Mouse (Mus musculus): Measurements from ENCODE around the gene Rbm12.
"Not testable (repeated sequence)": the region's sequence is repeated elsewhere in the genome, so short reads cannot be mapped to it uniquely, and the experiment has no call there.

The Rbm12 gene

GRCm38 (mm10) chr2:156111358-156112079 lies at the start of gene Rbm12, which contains the start of gene Cpne1:
TSS of gene Rbm12 (minus strand) at chr2:156111978.
TSS of gene Cpne1 (minus strand) at chr2:156111965.
- in situ Hi-C loops (cut with MboI; ENCODE audit: low pct_unique_long_range_greater_than_20kb in 1 of 2, low sequenced_read_pairs in 2 of 2, unreplicated experiment in 1 of 2), result no loop called here

- in situ Hi-C loops (cut with MboI; ENCODE audit: low pct_unique_long_range_greater_than_20kb in 1 of 2, low sequenced_read_pairs in 2 of 2, unreplicated experiment in 1 of 2), result no loop called here
Measured at GRCm38 (mm10) chr2:156151538-156151937, 39.8 kb upstream of the Rbm12 start.

DNA sequence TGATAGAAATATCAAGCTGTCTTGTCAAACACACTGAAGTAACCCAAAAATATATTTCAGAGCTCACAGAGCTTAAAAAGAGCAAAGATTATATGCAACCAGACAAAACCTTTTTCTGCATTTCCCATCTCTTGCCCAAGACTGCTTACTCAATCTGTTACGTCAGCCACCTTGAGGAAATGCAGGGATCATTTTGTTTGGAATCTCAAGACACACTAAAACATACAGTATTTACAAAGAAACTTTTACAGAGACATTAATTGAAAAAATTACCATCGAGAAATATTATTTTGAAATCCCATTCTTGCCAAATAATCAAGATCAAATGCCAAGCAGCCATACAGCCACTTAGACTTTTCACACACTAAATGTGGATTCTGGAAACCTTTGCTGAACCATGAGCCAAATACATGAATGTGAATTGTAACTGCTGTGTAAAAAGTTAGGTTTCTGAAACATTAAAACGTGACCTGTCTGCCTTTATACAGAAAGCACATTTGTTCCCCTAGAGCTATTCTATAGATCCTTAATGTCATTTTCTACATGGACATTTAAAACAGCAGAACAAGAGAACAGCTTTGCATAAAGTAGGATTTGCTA lies 35.6 kb upstream of the Rbm12 start:
- in situ Hi-C loops (cut with MboI; ENCODE audit: low pct_unique_long_range_greater_than_20kb in 1 of 2, low sequenced_read_pairs in 2 of 2, unreplicated experiment in 1 of 2), result no loop called here

GRCm38 (mm10) chr2:156146272-156146989 lies 34.7 kb upstream of the Rbm12 start:
- in situ Hi-C loops (cut with MboI; ENCODE audit: low pct_unique_long_range_greater_than_20kb in 1 of 2, low sequenced_read_pairs in 2 of 2, unreplicated experiment in 1 of 2), result no loop called here

DNA sequence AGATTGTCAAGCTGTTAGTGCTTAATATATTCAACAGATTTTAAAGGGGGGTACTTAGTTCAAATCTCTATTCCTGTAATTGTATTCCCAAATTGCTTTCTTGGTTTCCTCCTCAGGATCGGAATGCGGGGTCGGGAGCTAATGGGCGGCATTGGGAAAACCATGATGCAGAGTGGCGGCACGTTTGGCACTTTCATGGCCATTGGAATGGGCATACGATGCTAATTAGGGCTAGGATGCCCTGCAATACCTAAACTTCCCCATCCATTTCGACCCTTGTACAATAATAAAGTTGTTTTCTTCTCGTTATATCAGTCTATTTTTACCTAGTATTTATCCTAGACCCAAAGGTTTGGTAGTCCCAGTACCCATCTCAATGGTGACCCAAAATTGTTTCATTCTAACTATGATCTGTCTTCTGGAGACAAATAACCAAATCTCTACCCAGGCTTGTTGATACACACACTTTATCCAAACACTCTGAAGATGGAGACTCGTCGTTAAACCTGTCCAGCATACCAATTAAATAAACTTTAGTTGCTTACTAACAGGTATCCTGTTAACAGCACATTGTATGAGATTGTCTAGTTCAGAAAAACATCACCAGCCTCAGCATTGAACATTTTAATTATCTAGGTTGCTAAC lies 33.8 kb upstream of the Rbm12 start:
- in situ Hi-C loops (cut with MboI; ENCODE audit: low pct_unique_long_range_greater_than_20kb in 1 of 2, low sequenced_read_pairs in 2 of 2, unreplicated experiment in 1 of 2), result no loop called here

DNA sequence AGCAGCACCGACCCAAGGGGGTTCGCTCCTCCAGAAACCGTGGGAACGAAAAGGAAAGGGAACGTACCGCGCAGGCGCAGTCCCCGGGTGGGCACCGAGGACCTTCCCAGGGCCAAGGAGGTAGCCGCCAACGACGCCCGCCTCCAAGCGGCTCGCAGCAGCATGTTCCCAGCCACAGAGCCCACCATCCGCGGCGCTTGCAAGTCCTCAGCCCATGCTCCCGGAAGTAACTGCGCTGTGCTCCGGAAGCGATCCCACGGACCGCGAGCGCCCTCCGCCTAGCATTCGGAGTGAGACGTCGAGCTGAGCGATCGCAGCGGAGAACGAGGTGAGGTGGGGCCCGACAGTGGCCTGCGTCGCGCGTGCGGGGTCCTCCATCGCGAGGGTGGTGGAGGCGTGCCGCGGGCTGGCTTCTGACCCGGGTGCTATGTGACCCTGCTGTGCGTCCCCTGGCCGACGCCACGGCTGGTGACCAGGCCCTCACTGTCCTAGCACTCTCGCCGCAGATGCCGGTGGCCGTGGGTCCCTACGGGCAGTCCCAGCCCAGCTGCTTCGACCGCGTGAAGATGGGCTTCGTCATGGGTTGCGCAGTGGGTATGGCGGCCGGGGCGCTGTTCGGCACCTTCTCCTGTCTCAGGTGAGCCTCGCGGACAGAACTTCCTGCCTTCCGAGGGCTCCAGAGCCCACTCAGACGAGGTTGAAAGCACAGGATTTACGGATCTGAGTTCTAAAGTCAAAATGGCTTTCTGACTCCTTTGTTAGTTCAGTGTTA lies 32.4 kb upstream of the Rbm12 start, which contains the start of the genes Romo1 and Nfs1:
Gene Romo1, plus strand, starts transcription at position 87 of the 772 bp plus-strand sequence.
Gene Nfs1, minus strand, starts transcription at position 234 of the 772 bp plus-strand sequence.
- in situ Hi-C loops (cut with MboI; ENCODE audit: low pct_unique_long_range_greater_than_20kb in 1 of 2, low sequenced_read_pairs in 2 of 2, unreplicated experiment in 1 of 2), result no loop called here

- in situ Hi-C loops (cut with MboI; ENCODE audit: low pct_unique_long_range_greater_than_20kb in 1 of 2, low sequenced_read_pairs in 2 of 2, unreplicated experiment in 1 of 2), result no loop called here
Measured at GRCm38 (mm10) chr2:156143367-156143766, 31.6 kb upstream of the Rbm12 start.

- in situ Hi-C loops (cut with MboI; ENCODE audit: low pct_unique_long_range_greater_than_20kb in 1 of 2, low sequenced_read_pairs in 2 of 2, unreplicated experiment in 1 of 2), result no loop called here
Measured at GRCm38 (mm10) chr2:156142820-156143219, 31.0 kb upstream of the Rbm12 start.

GRCm38 (mm10) chr2:156135695-156136094 lies 23.9 kb upstream of the Rbm12 start:
- in situ Hi-C loops (cut with MboI; ENCODE audit: low pct_unique_long_range_greater_than_20kb in 1 of 2, low sequenced_read_pairs in 2 of 2, unreplicated experiment in 1 of 2), result loop anchor here in 1 of 2 experiments (10.0 kb wide), 1 partner anchor 131 kb away; the partner anchor contains the start of genes 6430550D23Rik and Ergic3

DNA sequence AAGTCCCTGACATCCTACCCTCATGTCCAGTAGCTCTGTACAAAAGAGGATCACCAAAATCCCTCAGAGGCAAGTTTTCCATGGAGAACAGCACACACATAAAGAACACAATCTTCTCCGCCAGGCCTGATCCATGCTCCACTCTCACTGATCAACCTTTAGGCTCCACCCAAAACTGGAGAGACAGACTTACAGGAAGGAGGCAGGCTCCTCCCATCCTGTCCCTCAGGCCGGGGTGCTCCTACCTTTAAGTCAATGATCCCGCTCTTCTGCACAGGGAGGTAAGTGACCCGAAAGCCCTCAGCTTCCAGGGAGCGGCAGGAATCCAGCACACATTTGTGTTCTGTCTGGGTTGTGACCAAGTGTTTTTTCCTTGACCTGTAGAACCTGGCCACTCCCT lies 22.4 kb upstream of the Rbm12 start:
- in situ Hi-C loops (cut with MboI; ENCODE audit: low pct_unique_long_range_greater_than_20kb in 1 of 2, low sequenced_read_pairs in 2 of 2, unreplicated experiment in 1 of 2), result loop anchor here in 1 of 2 experiments (10.0 kb wide), 1 partner anchor 129 kb away; the partner anchor contains the start of genes 6430550D23Rik and Ergic3

GRCm38 (mm10) chr2:156126992-156127391 lies 15.2 kb upstream of the Rbm12 start, which contains the start of gene Gm28036:
TSS of gene Gm28036 (minus strand) at chr2:156127092.
- in situ Hi-C loops (cut with MboI; ENCODE audit: low pct_unique_long_range_greater_than_20kb in 1 of 2, low sequenced_read_pairs in 2 of 2, unreplicated experiment in 1 of 2), result no loop called here

- in situ Hi-C loops (cut with MboI; ENCODE audit: low pct_unique_long_range_greater_than_20kb in 1 of 2, low sequenced_read_pairs in 2 of 2, unreplicated experiment in 1 of 2), result no loop called here
Measured at GRCm38 (mm10) chr2:156123731-156124130, 12.0 kb upstream of the Rbm12 start.

DNA sequence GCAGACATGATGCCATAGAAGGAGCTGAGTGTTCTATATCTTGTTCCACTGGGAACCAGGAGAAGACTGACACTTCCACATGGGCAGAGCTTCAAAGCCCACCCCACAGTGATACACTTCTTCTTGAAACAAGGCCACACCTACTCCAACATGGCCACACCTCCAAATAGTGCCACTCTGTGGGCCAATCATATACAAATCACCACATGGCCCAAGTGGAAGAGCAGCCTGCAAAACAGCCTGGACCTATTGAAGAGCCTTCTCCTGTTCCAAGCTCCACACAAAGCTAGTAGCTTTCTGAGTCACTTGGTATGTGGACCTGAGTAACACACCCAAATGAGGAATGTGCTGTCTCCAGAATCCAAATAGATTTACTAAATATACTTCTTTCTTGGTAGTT lies 7.8 kb upstream of the Rbm12 start:
- in situ Hi-C loops (cut with MboI; ENCODE audit: low pct_unique_long_range_greater_than_20kb in 1 of 2, low sequenced_read_pairs in 2 of 2, unreplicated experiment in 1 of 2), result no loop called here

DNA sequence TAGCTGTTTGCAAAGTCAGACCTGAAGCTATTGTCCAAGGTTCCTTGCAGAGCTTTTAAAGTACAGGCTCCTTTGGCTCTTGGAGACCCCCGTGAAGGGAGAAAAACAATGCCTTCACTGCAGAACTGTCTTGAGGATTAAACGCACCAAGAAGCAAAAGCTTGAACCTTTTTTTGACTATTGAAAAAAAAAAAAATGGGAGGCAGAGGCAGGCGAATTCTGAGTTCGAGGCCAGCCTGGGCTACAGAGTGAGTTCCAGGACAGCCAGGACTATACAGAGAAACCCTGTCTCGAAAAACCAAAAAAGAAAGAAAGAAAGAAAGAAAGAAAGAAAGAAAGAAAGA lies 274 bp upstream of the Rbm12 start:
- in situ Hi-C loops (cut with MboI; ENCODE audit: low pct_unique_long_range_greater_than_20kb in 1 of 2, low sequenced_read_pairs in 2 of 2, unreplicated experiment in 1 of 2), result not testable (repeated sequence)

- in situ Hi-C loops (cut with MboI; ENCODE audit: low pct_unique_long_range_greater_than_20kb in 1 of 2, low sequenced_read_pairs in 2 of 2, unreplicated experiment in 1 of 2), result no loop called here
Measured at GRCm38 (mm10) chr2:156110627-156111357, 986 bp downstream of the Rbm12 start.

DNA sequence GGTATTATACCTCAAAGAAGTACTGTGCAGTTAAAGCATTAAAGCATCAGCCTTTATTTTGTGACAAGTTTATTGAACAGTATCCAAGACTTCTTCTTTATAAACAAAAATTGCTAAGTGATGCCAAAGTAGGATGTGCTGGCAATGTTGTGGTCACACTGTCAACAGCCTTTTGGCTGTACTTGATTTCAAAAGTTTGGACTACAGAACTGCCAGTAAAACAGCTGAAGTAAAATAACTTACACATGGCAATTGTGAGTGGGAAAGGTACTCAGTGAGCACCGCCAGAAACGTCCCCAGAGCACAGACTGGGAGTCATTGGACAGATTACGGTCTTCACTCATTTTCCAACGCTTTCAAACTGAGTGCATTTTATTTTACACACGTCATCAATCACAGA lies 19.9 kb downstream of the Rbm12 start:
- in situ Hi-C loops (cut with MboI; ENCODE audit: low pct_unique_long_range_greater_than_20kb in 1 of 2, low sequenced_read_pairs in 2 of 2, unreplicated experiment in 1 of 2), result no loop called here

DNA sequence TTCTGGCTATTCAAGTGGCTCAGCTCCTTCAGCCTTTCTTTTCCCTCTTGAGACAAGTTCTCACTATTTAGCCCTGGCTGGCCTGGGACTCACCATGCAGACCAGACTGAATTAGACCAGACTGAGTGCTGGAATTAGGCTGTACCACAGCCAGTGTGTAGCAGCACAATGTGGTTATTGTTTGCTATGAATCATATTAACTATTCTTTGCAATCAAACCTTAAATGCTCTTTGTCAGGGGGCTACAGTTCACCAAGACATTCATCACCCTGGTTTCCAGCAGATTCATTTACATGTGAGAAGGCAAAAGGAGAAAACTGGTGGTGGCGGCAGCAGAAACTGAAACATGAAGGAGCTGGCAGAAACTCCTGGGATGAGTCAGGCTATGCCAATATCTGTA lies 22.0 kb downstream of the Rbm12 start:
- in situ Hi-C loops (cut with MboI; ENCODE audit: low pct_unique_long_range_greater_than_20kb in 1 of 2, low sequenced_read_pairs in 2 of 2, unreplicated experiment in 1 of 2), result no loop called here
